Mouse (Mus musculus) left cerebral cortex, adult 9 months (tissue): ENCODE measurements around the gene Tjp3.

ENCODE experiments used
- DNase-seq, 2 experiments: peaks; one replicate each; pipeline ENCODE4 v3.0.0; 2022; ENCODE audit warnings: low spot score in 2 of 2

Gene Tjp3

DNA sequence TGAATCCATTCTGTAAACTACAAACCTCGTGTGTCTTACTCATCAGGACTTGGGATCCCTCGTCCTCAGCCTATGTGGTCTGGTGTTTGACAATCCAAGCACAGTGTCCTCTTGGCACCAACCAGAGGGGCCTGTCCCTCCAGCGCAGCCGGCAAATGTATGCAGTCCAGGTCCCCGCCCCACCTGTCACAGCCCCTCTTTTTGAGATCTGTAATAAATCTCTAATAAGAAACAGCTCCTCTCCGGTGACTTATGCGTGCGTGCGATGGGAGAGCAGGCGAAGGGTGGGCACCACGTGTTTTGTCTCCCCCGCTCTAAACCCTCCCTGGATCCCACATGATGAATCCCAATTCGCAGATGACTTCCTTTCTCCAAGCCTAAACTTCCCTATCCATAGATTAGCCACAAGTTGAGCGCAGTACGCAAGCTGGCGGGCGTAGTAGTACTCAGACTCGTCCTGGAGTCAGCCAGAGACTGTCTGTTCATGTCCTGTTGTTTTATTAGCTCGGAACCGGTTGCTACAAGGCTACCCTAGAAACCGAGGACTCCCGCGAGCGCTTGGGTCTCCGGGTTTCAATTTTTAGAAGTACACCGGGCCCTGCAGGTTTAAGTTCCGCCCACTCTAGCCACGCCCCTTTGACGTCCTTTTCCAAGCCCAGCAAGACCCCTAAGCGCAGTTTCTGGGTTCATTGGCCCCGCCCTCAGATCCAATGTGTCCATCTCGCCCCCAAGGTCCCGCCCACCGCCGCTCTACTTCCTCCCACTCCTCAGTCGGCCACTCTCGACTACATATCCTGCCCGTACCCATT lies 28.6 kb upstream of the Tjp3 start:
- no peak for DNase-seq

DNA sequence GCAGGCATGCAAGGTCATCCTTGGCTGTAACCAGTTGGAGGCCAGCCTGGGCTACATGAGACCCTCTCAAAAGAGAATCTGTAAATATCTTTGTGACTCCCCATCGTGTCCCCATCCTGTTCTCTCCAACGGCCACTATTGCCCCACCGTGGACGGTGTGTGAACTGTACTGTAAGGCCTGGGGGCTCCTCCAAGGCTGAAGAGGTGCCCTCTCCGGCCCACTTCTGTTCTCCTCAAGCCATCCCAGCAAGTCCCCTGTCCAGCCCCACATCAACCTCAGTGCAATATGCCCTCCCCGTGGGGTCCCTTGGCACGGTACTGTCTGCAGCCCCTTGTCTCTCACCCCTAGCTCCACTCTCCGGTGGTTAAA lies 27.9 kb upstream of the Tjp3 start:
- DNase-seq = no peak

DNA sequence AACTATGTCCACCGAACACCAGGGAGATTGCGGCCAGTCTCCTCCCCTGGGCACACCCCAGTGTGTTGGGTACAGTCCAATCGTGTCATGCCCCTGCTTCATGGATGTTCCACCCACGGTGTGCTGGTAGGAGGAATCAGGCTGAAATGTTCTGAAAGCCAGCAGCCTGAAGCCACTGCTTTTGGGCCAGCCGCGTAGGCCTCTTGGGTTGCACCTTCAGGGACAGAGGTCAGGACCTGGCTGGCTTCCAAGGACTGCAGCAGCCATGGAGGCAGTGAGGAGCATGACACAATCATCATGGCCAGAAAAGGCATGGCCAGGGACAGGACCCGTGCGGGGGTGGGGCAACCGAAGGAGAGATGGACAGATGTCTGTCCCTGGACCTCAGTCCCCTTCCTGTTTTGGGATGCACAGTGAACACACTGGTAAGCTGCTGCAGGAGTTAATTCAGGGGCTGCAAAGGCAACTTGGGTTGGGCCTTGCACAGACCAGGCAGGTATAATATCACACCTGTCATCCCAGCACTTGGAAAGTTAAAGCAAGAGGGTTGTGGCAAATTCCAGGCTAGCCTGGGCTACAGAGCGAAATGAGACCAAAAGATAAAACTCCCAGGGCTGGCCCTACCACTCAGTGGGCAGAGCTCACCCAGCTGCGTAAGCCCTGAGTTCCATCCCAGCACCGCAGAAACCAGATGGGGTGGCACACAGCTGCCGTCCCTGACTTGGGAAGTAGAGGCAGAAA lies 27.4 kb upstream of the Tjp3 start:
- DNase-seq = no peak

DNA sequence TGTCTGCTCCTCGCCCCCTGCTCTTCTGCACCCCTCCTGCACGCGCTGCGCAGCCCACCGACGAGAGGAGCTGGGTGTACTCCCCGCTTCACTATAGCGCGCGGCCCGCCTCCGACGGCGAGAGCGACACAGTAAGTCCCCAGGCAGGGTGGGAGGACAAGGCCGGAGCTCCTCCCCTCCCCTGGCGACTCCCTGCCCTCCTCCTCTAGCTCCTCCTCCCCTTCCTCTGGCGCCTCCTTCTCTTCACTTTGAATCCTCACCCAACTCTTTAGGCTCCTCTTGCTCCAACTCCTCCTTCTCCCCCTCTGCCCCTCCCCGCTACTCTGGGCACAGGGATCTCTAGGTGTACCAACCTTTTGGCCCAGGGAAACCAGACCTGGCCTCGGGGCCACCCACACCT lies 25.9 kb upstream of the Tjp3 start:
- DNase-seq = no peak

DNA sequence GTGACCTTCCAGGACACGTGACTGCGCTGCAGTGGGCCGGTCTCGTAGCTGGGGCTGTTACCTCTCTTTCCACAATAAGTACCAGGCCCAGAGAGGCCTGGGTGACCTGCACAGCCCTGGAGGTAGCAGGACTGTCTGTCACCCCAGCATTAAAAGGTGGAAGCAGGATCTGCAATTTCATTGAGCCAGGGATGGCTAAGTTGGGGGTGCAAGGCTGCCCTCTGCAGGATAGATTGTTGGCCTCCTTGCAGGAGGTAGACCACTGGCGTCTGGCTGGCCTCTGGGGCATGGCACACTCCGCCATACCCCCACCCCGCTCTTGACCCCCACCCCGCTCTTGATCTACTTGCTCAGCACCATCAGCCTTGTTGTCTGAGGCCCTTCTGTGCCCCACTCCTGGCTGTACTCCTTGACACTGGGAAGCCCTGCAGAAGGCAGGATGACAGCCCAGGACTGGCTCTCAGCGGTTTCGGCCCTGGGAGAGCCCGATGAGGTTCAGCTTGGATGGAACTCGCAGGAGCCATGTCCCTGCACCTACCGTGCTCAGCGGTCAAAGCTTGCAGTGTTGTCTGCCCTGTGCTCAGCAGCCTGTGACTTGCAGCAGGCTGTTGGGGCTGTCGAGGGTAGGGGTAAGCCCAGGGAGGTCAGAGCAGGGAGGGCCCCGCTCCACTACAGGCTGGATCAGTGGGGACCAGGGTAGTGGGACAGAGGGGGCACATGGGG lies 25.1 kb upstream of the Tjp3 start:
- DNase-seq = no peak

DNA sequence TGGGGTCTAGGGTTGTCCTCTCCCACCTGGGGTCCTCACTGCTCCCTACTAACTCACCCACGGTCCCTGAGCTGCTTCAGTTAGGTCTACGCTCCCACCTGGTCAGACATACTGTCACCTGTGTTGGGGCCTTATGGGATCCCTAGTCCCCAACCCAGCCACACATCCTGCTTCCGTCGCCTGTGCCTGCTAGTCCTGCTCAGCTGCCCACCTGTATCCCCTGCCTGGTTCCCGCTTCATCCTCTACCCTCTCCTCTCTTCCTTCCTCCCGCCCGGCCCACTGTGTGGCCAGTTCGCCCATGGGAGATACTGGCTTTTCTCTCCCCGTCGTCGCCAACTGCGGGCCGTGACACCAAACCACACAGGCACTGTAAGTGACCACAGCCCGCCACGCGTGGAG lies 24.2 kb upstream of the Tjp3 start:
- DNase-seq = no peak

DNA sequence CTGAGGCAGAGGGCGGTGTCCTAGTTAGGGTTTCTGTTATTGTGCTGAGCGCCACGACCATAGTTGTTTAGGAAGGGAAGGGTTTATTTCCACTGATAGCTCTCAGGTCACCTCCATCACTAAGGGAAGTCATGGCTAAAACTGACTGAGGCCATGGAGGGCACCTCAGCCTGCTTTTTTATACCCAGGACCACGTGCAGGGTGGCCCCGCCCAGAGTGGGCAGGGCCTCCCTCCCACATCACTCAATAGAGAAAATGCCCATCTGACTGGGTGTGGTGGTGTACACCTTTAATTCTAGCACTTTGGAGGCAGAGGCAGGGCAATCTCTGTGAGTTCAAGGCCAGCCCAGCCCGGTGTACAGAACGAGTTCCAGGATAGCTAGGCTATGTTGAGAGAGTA lies 22.8 kb upstream of the Tjp3 start:
- no peak for DNase-seq

DNA sequence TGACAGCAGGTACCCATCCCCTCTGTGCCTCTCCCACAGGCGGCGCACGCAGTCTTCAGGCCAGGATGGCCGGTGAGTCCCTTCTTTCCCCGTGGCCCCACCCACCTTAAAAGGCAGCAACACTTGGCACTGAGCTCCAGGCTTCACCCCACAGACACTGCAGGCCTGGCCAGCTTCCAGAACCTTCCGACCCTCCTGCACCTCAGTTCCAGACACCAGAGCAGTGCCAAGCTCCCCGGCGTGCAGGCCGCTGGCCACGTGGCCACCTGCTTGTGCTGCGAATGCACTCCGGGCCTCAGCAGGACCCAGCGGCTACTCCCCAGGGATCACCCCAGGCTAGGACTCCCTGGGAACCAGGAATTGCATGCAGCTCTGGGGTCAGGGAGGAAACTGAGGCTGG lies 22.2 kb upstream of the Tjp3 start:
- DNase-seq = no peak

DNA sequence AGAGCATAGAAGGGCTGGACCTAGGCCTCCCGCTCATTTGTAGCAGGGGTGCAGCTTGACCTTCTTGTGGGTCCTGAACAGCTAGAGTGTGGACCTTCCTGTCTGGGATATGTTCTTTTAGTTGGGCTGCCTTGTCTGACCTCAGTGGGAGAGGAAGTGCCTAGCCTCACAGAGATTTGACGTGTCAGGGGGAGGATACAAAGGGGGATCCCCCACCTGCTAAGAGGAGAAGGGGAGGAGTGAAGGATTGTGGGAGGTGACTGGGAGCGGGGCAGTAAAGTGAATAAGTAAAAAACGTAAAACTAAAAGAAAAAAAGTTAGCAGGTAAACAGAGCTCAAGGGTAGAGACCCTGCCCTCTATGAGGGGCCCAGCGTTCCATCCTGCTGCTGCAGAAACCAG lies 18.2 kb upstream of the Tjp3 start:
- DNase-seq = no peak

DNA sequence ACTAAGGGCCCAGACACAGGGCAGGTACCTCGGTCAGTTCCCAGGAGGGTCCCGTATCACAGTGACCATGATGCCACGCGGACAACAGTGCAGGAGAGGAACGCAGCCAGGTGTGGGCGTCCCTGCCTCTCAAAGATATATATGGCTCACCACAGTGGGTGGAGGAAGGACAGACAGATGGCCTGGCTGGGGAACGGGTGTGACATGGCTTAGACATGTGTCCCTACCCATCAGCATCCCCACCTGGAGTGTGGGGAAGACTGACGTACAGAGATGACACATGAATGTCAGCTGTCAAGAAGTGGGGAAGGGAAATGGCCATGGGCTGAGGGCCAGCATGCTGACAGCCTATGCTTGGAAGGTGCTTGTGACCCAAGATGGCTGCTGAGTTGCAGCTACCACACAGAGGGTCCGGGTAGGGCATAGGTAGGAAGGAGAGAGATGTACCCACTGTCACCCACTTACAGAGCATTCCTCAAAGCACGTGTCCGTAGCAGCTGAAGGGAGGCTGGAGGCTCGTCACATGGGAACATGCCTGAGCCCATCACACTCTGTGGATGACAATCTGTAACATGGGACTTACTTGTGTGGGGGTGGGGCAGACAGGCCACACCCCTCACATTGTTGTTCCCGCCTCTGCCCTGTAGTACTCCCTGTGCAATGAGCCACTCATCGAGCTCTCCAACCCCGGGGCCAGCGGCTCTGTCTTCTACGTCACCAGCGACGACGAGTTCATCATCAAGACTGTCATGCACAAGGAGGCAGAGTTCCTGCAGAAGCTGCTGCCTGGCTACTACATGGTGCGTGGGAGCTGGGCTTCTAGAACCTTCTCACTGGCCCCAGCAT lies 15.7 kb upstream of the Tjp3 start:
- DNase-seq = peak in 1 of 2 experiments; percentile 73

DNA sequence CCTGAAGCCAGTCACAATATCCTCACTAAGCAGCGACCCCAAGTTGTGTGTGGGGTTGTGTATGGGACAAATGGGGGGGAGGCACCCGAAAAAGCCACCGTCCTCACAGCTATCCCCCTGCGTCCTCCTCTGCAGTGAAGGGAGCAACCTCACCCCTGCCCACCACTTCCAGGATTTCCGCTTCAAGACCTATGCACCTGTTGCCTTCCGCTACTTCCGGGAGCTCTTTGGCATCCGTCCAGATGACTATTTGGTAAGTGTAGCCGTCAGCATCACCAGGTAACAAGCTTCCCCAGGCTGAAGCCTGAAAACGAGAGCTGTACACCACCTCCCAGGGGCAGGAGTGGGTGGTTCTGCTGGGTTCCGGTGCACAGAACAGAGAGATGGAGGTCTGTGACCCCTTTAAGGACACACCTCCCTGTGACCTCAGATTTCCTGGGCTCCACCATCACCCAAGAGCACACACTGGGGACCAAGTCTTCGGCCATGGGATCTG lies 14.8 kb upstream of the Tjp3 start:
- no peak for DNase-seq

DNA sequence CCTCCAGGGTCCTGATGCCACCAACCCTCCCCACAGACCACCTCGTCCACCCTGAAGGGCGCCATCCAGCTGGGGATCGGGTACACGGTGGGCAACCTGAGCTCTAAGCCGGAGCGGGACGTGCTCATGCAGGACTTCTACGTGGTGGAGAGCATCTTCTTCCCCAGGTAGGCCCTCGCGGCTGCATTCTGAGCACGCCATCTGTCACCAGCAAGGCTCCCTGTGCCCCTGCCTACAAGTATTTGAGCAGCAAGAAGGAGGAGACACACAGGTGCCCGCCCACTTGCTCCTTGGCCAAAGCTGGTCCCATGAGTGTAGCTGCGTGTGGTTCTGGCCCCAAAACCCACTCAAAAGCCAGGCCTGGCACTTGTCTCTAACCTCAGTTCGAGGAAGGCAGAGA lies 14.3 kb upstream of the Tjp3 start:
- DNase-seq = no peak

DNA sequence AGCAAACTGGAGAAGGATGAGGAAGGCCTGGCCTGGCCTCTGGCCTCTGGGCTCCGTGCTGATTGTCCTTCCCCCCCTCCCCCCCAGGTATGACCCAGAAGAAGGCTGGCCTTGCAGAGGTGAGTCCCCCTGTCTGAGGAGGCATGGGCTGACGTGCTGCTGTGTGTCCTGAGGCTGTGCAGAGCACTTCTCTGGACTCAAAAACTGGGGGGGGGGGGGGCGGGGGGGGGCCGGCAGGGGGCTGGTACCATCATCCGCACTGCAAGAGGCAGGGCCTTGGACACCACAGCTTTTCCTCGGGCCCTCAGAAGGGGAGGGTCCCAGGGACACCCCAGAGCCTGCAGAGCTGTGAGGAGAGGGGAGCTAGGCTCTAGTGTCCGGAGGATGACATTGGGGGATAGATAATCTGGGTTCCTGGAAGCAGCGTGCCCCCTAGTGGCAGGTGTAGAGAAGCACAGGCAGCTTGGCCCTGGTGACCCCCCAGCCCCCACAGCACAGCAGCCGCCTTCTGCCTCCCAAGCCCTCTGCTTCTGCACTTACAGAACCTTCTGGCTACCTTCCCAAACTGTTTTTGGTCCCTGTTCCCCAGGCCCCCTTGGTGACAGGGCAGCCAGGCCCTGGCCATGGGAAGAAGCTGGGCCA lies 13.3 kb upstream of the Tjp3 start:
- DNase-seq = no peak

DNA sequence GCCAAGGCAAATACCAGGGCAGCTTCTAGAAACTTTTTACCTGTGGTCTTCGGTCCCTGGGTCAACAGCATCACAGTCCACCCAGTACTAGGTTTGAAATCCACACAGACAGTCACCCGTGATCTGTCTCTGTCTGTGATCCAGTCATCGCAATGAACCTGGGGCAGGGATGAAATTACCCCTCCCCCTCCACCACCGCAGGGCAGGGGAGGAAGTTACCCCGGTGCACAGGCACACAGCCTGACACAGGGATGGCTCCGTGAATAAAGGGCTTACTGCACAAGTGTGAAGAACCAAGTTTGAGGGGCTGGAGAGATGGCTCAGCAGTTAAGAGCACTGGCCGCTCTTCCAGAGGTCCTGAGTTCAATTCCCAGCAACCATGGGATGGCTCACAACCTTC lies 12.4 kb upstream of the Tjp3 start:
- DNase-seq = no peak

DNA sequence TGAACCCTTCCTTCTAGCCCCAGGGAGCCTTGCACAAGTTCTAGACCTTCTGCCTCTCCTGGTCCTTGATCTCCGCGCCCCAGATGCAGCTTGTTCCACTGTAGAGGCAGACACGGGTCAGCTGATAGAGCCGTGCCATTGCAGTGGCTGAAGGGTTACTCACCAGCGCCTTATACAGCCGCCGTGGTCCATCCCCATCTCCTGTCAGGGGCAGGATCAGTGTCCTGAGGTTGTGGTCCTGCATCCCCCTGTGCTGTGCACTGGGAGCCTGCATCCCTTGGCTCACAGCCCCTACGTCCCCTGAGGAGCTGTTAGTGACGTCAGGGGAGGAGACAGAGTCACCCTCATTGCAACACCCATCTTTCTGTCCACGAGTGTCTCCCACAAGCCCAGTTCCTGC lies 11.9 kb upstream of the Tjp3 start:
- no peak for DNase-seq

DNA sequence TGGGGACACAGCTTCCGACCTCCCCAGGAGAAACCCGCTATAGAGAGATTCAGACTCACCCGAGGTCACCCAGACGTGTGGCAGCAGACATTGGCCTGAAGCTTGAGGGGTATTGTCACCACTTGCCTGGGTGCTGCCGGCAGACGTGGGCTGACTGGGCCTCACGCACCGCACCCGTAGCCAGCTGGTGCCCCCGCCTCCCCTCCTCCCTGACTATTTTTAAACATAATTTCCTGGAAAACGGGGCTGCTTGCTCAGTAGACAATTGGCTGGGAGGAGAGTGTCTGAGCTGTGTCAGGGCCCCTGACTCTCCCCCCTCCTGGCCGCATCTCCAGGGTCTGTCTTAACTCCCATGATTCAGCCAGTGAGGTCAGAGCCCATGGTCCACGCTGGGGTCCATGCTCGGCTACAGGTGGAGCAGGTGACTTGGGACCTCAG lies 11.4 kb upstream of the Tjp3 start:
- DNase-seq = peak in 1 of 2 experiments; percentile 81

DNA sequence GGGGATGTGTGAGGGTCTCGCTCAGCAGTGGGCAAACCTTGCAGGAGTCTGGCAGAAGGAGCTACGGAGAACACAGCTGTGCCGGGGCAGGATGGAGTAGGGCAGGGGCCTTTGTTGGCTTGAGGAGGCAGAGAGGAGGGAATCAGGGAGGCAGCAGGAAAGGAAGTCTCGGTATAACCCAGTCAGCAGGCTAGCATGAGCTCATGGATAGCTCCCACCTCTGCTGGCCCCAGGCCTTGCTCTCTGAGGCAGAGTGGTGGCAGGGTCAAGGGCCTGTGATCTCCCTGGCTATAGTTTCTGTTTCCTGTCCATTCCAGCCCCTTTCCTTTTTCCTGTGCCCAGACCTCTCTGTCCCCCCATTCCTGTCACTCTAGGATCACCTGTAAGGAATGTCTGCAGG lies 10.9 kb upstream of the Tjp3 start:
- DNase-seq = no peak

DNA sequence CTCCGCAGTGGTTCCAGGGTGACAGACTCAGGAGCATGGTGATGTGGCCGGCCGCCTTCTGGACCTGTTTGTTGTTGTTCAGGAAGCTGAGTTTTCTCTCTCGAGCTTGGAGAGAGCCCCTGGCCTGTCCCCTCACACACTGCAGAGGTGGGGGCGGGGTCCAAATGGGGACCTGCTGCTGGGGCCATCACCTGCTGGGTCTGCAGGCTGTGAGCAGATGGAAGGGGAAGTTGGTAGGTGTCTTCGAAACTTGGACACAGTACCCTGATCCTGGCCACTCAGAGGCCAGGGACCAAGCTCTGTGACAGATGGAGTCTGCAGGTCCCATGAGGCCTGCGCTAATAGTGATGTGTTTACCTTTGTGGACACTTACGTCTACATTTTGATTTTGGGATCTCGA lies 9.9 kb upstream of the Tjp3 start:
- no peak for DNase-seq

DNA sequence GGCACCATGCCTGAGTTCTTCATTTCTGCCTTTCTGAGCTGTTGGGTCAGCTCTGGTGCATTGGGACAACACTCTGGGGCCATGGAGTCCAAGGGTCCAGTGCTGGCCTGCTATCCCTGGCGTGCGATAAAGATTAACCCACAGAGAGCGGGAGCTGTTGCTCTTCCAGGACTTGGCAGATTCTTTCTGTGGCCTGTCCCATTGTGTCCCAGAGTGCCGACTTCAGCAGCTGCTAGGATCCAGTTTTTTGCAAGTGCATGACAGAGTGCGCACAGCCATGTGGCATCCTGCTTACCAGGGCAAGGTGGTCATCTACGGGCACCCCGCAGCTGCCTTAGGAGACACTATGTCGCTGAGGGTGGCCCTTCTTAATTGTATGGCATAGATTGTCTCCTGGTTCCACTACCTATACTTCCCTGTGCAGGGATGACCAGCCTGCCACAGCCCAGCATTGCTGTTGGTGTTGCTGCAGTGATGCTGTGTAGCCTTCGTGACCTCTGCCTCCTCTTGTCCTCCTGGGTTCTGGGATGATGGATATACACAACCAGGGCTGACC lies 9.0 kb upstream of the Tjp3 start:
- no peak for DNase-seq

DNA sequence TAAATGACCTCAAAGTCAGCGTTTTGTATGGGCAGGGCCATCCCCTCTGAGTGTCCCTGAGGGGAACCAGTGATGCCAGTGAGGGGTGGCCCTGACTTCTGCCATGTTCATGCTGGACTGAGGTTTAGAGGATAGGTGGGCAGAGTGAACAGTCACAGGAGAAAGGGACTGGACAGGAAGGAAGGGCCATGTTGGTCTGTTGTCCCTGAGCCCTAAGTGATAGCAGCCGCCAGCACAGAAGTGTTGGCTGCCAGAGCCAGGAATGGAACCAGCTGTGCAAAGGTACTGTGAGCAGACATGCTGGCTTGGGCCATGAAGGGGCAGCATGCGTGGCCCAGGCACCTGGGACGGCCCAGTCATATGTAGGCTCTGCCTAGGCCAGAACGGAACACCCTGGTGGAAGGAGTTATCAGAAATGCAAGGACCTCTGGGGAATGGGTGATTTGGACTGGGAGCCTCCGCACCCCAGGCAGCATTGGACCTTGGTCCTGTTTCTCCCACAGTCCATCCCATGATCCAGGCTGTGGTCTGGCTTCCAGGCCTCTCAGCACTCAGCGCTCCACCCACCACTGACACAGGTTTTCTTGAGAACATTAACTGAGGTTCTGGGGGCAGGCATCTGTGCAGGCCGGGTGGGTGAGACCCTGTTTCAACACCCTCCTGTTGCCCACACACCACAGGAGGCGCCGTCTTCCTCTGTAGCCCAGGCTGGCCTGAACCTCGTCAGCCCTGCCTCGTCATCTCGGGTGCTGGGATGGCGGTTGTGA lies 8.4 kb upstream of the Tjp3 start:
- DNase-seq = no peak
